Mouse (Mus musculus): ENCODE data around the gene C1qc. TPM values are rescaled to one million over a fixed set of nuclear protein-coding genes. Genes with fewer than 3 reads are reported as not detected.

C1qc gene
- polyA plus RNA-seq, 1 experiment from 2014 or later = 12.3 TPM

GRCm38 (mm10) chr4:136868371-136868770 lies 24.5 kb downstream of the C1qc start:
- H3K9ac ChIP-seq (ENCODE audit: low read length) = no peak overlapping the region
- ATAC-seq (ENCODE audit: insufficient read depth, low FRiP score, low TSS enrichment) (0 out of 2 replicates have a peak, but pooled peaks have one; percentile 2), DNase-seq (ENCODE audit: low spot score) (no peak)
- peaks cover 16% of the 10 kb centered on the region; the same call in 1 of the 2 replicates for H3K4me1 ChIP-seq (ENCODE audit: control insufficient read depth, insufficient read depth, low read length)
- 90% methylated on average over 6 of the region's 6 CpGs for WGBS
- no peak overlapping the region for H3K4me2 ChIP-seq (ENCODE audit: low read depth)
- no peak overlapping the region for H3K4me3 ChIP-seq (ENCODE audit: low read depth, low read length)
- no peaks in the 10 kb centered on the region for H3K9me3 ChIP-seq (ENCODE audit: control insufficient read depth, low read length)
- no peak overlapping the region for H3K27ac ChIP-seq (ENCODE audit: low read depth, low read length)
- no peaks in the 10 kb centered on the region for H3K27me3 ChIP-seq (ENCODE audit: control insufficient read depth, insufficient read depth, low read length)
- no peaks in the 10 kb centered on the region for H3K36me3 ChIP-seq (ENCODE audit: control insufficient read depth, insufficient read depth, low read length)

- 25% methylated on average over 12 of the region's 12 CpGs for WGBS
- peak; percentile 24; the same call in 1 of the 2 replicates for ATAC-seq (ENCODE audit: insufficient read depth, low FRiP score, low TSS enrichment)
- no peaks in the 10 kb centered on the region for H3K9me3 ChIP-seq (ENCODE audit: control insufficient read depth, low read length)
- no peaks in the 10 kb centered on the region for H3K36me3 ChIP-seq (ENCODE audit: control insufficient read depth, insufficient read depth, low read length)
- no peak overlapping the region for H3K27ac ChIP-seq (ENCODE audit: low read depth, low read length)
- H3K9ac ChIP-seq (ENCODE audit: low read length) = no peak overlapping the region
- H3K4me1 ChIP-seq (ENCODE audit: control insufficient read depth, insufficient read depth, low read length) = peaks cover 16% of the 10 kb centered on the region; the same call in 1 of the 2 replicates
- DNase-seq (ENCODE audit: low spot score) = peak; percentile 60
- no peak overlapping the region for H3K4me3 ChIP-seq (ENCODE audit: low read depth, low read length)
- no peak overlapping the region for H3K4me2 ChIP-seq (ENCODE audit: low read depth)
- H3K27me3 ChIP-seq (ENCODE audit: control insufficient read depth, insufficient read depth, low read length) = no peaks in the 10 kb centered on the region
These were observed 25.0 kb downstream of the C1qc start for GRCm38 (mm10) chr4:136867690-136868345.

GRCm38 (mm10) chr4:136865531-136865930 lies 27.3 kb downstream of the C1qc start:
- 0 out of 2 replicates have a peak, but pooled peaks have one; percentile 24 for ATAC-seq (ENCODE audit: insufficient read depth, low FRiP score, low TSS enrichment)
- DNase-seq (ENCODE audit: low spot score) = no peak
- H3K27ac ChIP-seq (ENCODE audit: low read depth, low read length) = peak overlapping the region; percentile 93
- H3K4me2 ChIP-seq (ENCODE audit: low read depth) = peak overlapping the region; percentile 15; the same call in 1 of the 2 replicates
- H3K27me3 ChIP-seq (ENCODE audit: control insufficient read depth, insufficient read depth, low read length) = no peaks in the 10 kb centered on the region
- H3K4me1 ChIP-seq (ENCODE audit: control insufficient read depth, insufficient read depth, low read length) = peaks cover 29% of the 10 kb centered on the region
- H3K4me3 ChIP-seq (ENCODE audit: low read depth, low read length) = no peak overlapping the region
- H3K9me3 ChIP-seq (ENCODE audit: control insufficient read depth, low read length) = no peaks in the 10 kb centered on the region
- WGBS = 59% methylated on average over 5 of the region's 5 CpGs
- peak overlapping the region; percentile 39 for H3K9ac ChIP-seq (ENCODE audit: low read length)
- H3K36me3 ChIP-seq (ENCODE audit: control insufficient read depth, insufficient read depth, low read length) = no peaks in the 10 kb centered on the region

GRCm38 (mm10) chr4:136864751-136865470 lies 28.0 kb downstream of the C1qc start:
- peak overlapping the region; percentile 15; the same call in 1 of the 2 replicates for H3K4me2 ChIP-seq (ENCODE audit: low read depth)
- peaks cover 29% of the 10 kb centered on the region for H3K4me1 ChIP-seq (ENCODE audit: control insufficient read depth, insufficient read depth, low read length)
- peak; percentile 67; the same call in 1 of the 2 replicates for ATAC-seq (ENCODE audit: insufficient read depth, low FRiP score, low TSS enrichment)
- H3K36me3 ChIP-seq (ENCODE audit: control insufficient read depth, insufficient read depth, low read length) = no peaks in the 10 kb centered on the region
- no peaks in the 10 kb centered on the region for H3K9me3 ChIP-seq (ENCODE audit: control insufficient read depth, low read length)
- WGBS = 11% methylated on average over 15 of the region's 15 CpGs
- H3K27me3 ChIP-seq (ENCODE audit: control insufficient read depth, insufficient read depth, low read length) = no peaks in the 10 kb centered on the region
- H3K4me3 ChIP-seq (ENCODE audit: low read depth, low read length) = no peak overlapping the region
- H3K27ac ChIP-seq (ENCODE audit: low read depth, low read length) = peak overlapping the region; percentile 93
- DNase-seq (ENCODE audit: low spot score) = peak; percentile 94
- H3K9ac ChIP-seq (ENCODE audit: low read length) = peak overlapping the region; percentile 39

- Histone ChIP-seq H3K9me3 (ENCODE audit: control insufficient read depth, low read length) (no peaks in the 10 kb centered on the region), H3K4me1 (ENCODE audit: control insufficient read depth, insufficient read depth, low read length) (peaks cover 29% of the 10 kb centered on the region), H3K27me3 (ENCODE audit: control insufficient read depth, insufficient read depth, low read length) (no peaks in the 10 kb centered on the region), H3K36me3 (ENCODE audit: control insufficient read depth, insufficient read depth, low read length) (no peaks in the 10 kb centered on the region), H3K27ac (ENCODE audit: low read depth, low read length) (no peak overlapping the region), H3K4me2 (ENCODE audit: low read depth) (no peak overlapping the region), H3K4me3 (ENCODE audit: low read depth, low read length) (no peak overlapping the region), H3K9ac (ENCODE audit: low read length) (no peak overlapping the region)
- 59% methylated on average over 9 of the region's 9 CpGs for WGBS
- ATAC-seq (ENCODE audit: insufficient read depth, low FRiP score, low TSS enrichment) = no peak
- no peak for DNase-seq (ENCODE audit: low spot score)
These were observed 29.3 kb downstream of the C1qc start for GRCm38 (mm10) chr4:136863517-136863916.

GRCm38 (mm10) chr4:136862411-136862810 lies 30.5 kb downstream of the C1qc start:
- H3K36me3 ChIP-seq (ENCODE audit: control insufficient read depth, insufficient read depth, low read length) = no peaks in the 10 kb centered on the region
- no peak overlapping the region for H3K4me3 ChIP-seq (ENCODE audit: low read depth, low read length)
- DNase-seq (ENCODE audit: low spot score) (no peak), ATAC-seq (ENCODE audit: insufficient read depth, low FRiP score, low TSS enrichment) (no peak)
- no peaks in the 10 kb centered on the region for H3K9me3 ChIP-seq (ENCODE audit: control insufficient read depth, low read length)
- H3K9ac ChIP-seq (ENCODE audit: low read length) = no peak overlapping the region
- H3K4me2 ChIP-seq (ENCODE audit: low read depth) = no peak overlapping the region
- H3K27ac ChIP-seq (ENCODE audit: low read depth, low read length) = no peak overlapping the region
- 76% methylated on average over 2 of the region's 2 CpGs for WGBS
- H3K27me3 ChIP-seq (ENCODE audit: control insufficient read depth, insufficient read depth, low read length) = no peaks in the 10 kb centered on the region
- H3K4me1 ChIP-seq (ENCODE audit: control insufficient read depth, insufficient read depth, low read length) = peaks cover 23% of the 10 kb centered on the region

GRCm38 (mm10) chr4:136861806-136862205 lies 31.1 kb downstream of the C1qc start:
- H3K27me3 ChIP-seq (ENCODE audit: control insufficient read depth, insufficient read depth, low read length) = no peaks in the 10 kb centered on the region
- 4% methylated on average over 17 of the region's 17 CpGs for WGBS
- no peaks in the 10 kb centered on the region for H3K36me3 ChIP-seq (ENCODE audit: control insufficient read depth, insufficient read depth, low read length)
- no peak overlapping the region for H3K4me3 ChIP-seq (ENCODE audit: low read depth, low read length)
- H3K4me1 ChIP-seq (ENCODE audit: control insufficient read depth, insufficient read depth, low read length) = peaks cover 23% of the 10 kb centered on the region
- H3K4me2 ChIP-seq (ENCODE audit: low read depth) = no peak overlapping the region
- peak overlapping the region; percentile 52 for H3K9ac ChIP-seq (ENCODE audit: low read length)
- H3K9me3 ChIP-seq (ENCODE audit: control insufficient read depth, low read length) = no peaks in the 10 kb centered on the region
- ATAC-seq (ENCODE audit: insufficient read depth, low FRiP score, low TSS enrichment) (no peak), DNase-seq (ENCODE audit: low spot score) (peak; percentile 36)
- peak overlapping the region; percentile 83 for H3K27ac ChIP-seq (ENCODE audit: low read depth, low read length)

GRCm38 (mm10) chr4:136860022-136860421 lies 32.8 kb downstream of the C1qc start:
- Histone ChIP-seq H3K9me3 (ENCODE audit: control insufficient read depth, low read length) (no peaks in the 10 kb centered on the region), H3K9ac (ENCODE audit: low read length) (no peak overlapping the region), H3K4me3 (ENCODE audit: low read depth, low read length) (no peak overlapping the region), H3K4me1 (ENCODE audit: control insufficient read depth, insufficient read depth, low read length) (peaks cover 17% of the 10 kb centered on the region), H3K27ac (ENCODE audit: low read depth, low read length) (no peak overlapping the region), H3K4me2 (ENCODE audit: low read depth) (no peak overlapping the region), H3K36me3 (ENCODE audit: control insufficient read depth, insufficient read depth, low read length) (no peaks in the 10 kb centered on the region), H3K27me3 (ENCODE audit: control insufficient read depth, insufficient read depth, low read length) (no peaks in the 10 kb centered on the region)
- 82% methylated on average over 7 of the region's 7 CpGs for WGBS
- ATAC-seq (ENCODE audit: insufficient read depth, low FRiP score, low TSS enrichment) (no peak), DNase-seq (ENCODE audit: low spot score) (no peak)
